Comparison of ENCODE assay signal across 8 mouse cellular contexts in the genomic region with DNA sequence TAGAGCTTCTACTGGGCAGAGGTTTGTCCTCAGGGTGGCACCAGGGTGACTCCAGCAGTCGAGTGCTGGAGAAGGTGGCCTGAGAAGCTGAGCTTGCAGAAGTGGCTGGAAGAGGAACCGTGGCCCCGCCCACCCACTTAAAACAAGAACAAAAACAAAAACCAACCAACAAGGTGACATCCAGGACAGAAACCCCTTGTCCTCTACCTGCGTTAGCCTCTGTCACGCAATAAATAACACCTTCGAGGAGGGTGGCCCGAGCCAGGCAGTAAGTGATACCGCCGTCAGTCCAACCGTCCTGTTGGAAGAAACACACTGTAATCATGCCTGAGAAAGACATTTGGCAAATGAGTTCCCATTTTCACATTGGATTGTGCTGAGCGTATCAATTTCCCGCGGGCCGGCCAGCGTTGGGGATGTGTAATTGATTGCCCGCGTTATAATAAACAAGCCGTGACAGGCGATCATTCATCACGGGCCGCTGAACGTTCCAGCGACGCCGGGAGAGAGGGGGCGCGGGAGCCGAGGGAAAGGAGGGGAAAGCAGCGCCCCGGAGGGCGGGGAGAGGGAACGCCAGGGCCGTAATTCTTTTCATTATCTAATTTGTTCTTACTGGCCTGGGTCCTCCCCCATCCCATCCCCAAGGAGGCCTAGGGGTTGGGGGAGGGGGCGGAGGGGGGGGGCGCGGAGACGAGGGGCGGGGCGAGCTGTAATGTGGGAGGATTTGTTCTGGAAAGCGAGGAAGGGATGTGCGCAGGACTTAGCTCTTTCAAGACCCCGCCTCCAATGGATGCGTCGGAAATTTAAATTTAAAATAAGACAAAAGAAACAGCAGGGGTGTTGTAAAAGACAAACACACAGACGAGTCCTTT.
DNase-seq lines count a peak whose midpoint lies in the region; ATAC-seq lines count a peak whose summit lies in the region.

No protein-coding gene starts in this region.

- WGBS in heart, embryonic 11.5 days (ENCODE audit: insufficient replicate concordance): under 1% methylated on average over 45 of the region's 45 CpGs
- under 1% methylated on average over 44 of the region's 45 CpGs for WGBS in kidney, embryonic 14.5 days
- 1% methylated on average over 39 of the region's 45 CpGs for WGBS in liver, embryonic 16.5 days (ENCODE audit: insufficient replicate concordance)

- peaks cover 58% of the 10 kb centered on the region for H3K27me3 ChIP-seq in erythroblast, embryonic 14.5 days (ENCODE audit: control insufficient read depth)
- H3K27me3 ChIP-seq in heart, embryonic 11.5 days (ENCODE audit: control insufficient read depth, insufficient read depth, low read length): 0 out of 2 replicates have a peak, but pooled peaks cover 6% of the 10 kb centered on the region
- H3K27me3 ChIP-seq in kidney, embryonic 14.5 days (ENCODE audit: control insufficient read depth, insufficient read depth, low read length): no peaks in the 10 kb centered on the region
- peaks cover 23% of the 10 kb centered on the region for H3K27me3 ChIP-seq in liver, embryonic 16.5 days (ENCODE audit: control insufficient read depth, insufficient read depth, low read depth, low read length)

- peaks cover 21% of the 10 kb centered on the region for H3K4me1 ChIP-seq in erythroblast, embryonic 14.5 days (ENCODE audit: control insufficient read depth)
- H3K4me1 ChIP-seq in heart, embryonic 11.5 days (ENCODE audit: control insufficient read depth, insufficient read depth, low read length): peaks cover 6% of the 10 kb centered on the region; the same call in 1 of the 2 replicates
- H3K4me1 ChIP-seq in kidney, embryonic 14.5 days (ENCODE audit: control insufficient read depth, insufficient read depth, low read length): peaks cover 27% of the 10 kb centered on the region
- H3K4me1 ChIP-seq in liver, embryonic 16.5 days (ENCODE audit: control insufficient read depth, low read depth, low read length): peaks cover 18% of the 10 kb centered on the region

- peak overlapping the region; percentile 62 for H3K9ac ChIP-seq in heart, embryonic 11.5 days (ENCODE audit: low read depth, low read length)
- H3K9ac ChIP-seq in kidney, embryonic 14.5 days (ENCODE audit: low read depth, low read length): peak overlapping the region; percentile 44
- H3K9ac ChIP-seq in liver, embryonic 16.5 days (ENCODE audit: low read depth, low read length): peak overlapping the region; percentile 38

- ATAC-seq in heart, embryonic 11.5 days (replicated peaks; ENCODE audit: insufficient number of reproducible peaks, low FRiP score, low TSS enrichment): peak; percentile 12; the same call in 1 of the 2 replicates
- ATAC-seq in kidney, embryonic 14.5 days (ENCODE audit: low FRiP score, low TSS enrichment): peak; percentile 81
- ATAC-seq in liver, embryonic 16.5 days (ENCODE audit: low read depth): peak; percentile 31; the same call in 1 of the 2 replicates

- peak overlapping the region; percentile 50 for H3K4me3 ChIP-seq in erythroblast, embryonic 14.5 days (replicated peaks)
- H3K4me3 ChIP-seq in heart, embryonic 11.5 days (ENCODE audit: low read depth, low read length): peak overlapping the region; percentile 49
- H3K4me3 ChIP-seq in kidney, embryonic 14.5 days (ENCODE audit: low read length): peak overlapping the region; percentile 46
- peak overlapping the region; percentile 57 for H3K4me3 ChIP-seq in liver, embryonic 16.5 days (ENCODE audit: low read depth, low read length)

- peaks cover 2% of the 10 kb centered on the region; the same call in 1 of the 2 replicates for H3K9me3 ChIP-seq in erythroblast, embryonic 14.5 days (ENCODE audit: control insufficient read depth, low read length)
- no peaks in the 10 kb centered on the region for H3K9me3 ChIP-seq in heart, embryonic 11.5 days (replicated peaks; ENCODE audit: control insufficient read depth, low read length)
- H3K9me3 ChIP-seq in kidney, embryonic 14.5 days (ENCODE audit: control insufficient read depth, low read length): no peaks in the 10 kb centered on the region
- no peaks in the 10 kb centered on the region for H3K9me3 ChIP-seq in liver, embryonic 16.5 days (replicated peaks; ENCODE audit: control insufficient read depth, low read length)

- DNase-seq in urinary bladder, postnatal 14 days (ENCODE audit: low spot score): peak; percentile 62
- no peak for DNase-seq in urinary bladder, adult 2 months (ENCODE audit: low spot score)
- DNase-seq in neural tube, embryonic 10.5 days (ENCODE audit: extremely low spot score, low spot score): peak; percentile 80
- peak; percentile 60 for DNase-seq in testis, postnatal 10 days (ENCODE audit: low spot score)

- H3K4me2 ChIP-seq in heart, embryonic 11.5 days: peak overlapping the region; percentile 91
- peak overlapping the region; percentile 72 for H3K4me2 ChIP-seq in kidney, embryonic 14.5 days (replicated peaks; ENCODE audit: low read depth, low read length)
- H3K4me2 ChIP-seq in liver, embryonic 16.5 days (ENCODE audit: low read depth, low read length): peak overlapping the region; percentile 65

- no peak overlapping the region for H3K27ac ChIP-seq in heart, embryonic 11.5 days (ENCODE audit: low read depth, low read length)
- peak overlapping the region; percentile 81 for H3K27ac ChIP-seq in kidney, embryonic 14.5 days (ENCODE audit: low read depth, low read length)
- no peak overlapping the region for H3K27ac ChIP-seq in liver, embryonic 16.5 days (ENCODE audit: low read length)

- H3K36me3 ChIP-seq in erythroblast, embryonic 14.5 days (ENCODE audit: control insufficient read depth): no peaks in the 10 kb centered on the region
- no peaks in the 10 kb centered on the region for H3K36me3 ChIP-seq in heart, embryonic 11.5 days (ENCODE audit: control insufficient read depth, insufficient read depth, low read length)
- no peaks in the 10 kb centered on the region for H3K36me3 ChIP-seq in kidney, embryonic 14.5 days (ENCODE audit: control insufficient read depth, insufficient read depth, low read length)
- no peaks in the 10 kb centered on the region for H3K36me3 ChIP-seq in liver, embryonic 16.5 days (ENCODE audit: control insufficient read depth, insufficient read depth)

Comparison
In these comparisons a context has a peak if more than half of its experiments do, and no peak if none do; other contexts are left out.
1. ATAC-seq: peak in every context shown above with its lines; median percentile 81 in kidney, embryonic 14.5 days; 31 in liver, embryonic 16.5 days; 12 in heart, embryonic 11.5 days.